Mouse (Mus musculus) megakaryocyte, embryonic 14.5 days (primary cell): ENCODE results near the gene Vim.

Source experiments
- FLI1 ChIP-seq: IDR thresholded peaks from 2 replicates; pipeline ENCODE4 v1.6.1; 2012; ENCODE audit warnings: low read length, inconsistent platforms, mixed read lengths
- GATA1 ChIP-seq: IDR thresholded peaks from 3 replicates; pipeline ENCODE4 v1.6.1; 2012; ENCODE audit warnings: mixed read lengths, low read length, inconsistent platforms, borderline replicate concordance

- no peak for TF ChIP-seq FLI1
- no peak for TF ChIP-seq GATA1
Measured at GRCm38 (mm10) chr2:13572101-13572553, 1.6 kb upstream of the Vim start.
